Mouse (Mus musculus) myocyte (in vitro differentiated cells): ENCODE results near the gene Aplp2.

Source experiments
- CEBPB ChIP-seq: IDR thresholded peaks from 2 replicates; pipeline ENCODE4 v1.6.1; 2011; ENCODE audit warnings: mild to moderate bottlenecking, moderate library complexity; ENCODE audit not compliant: poor library complexity, insufficient read depth, severe bottlenecking
- E2F4 ChIP-seq: IDR thresholded peaks from one replicate; pipeline ENCODE4 v1.6.1; 2011; ENCODE audit warnings: mild to moderate bottlenecking, control low read depth, moderate library complexity; ENCODE audit not compliant: insufficient read depth
- MYOG ChIP-seq, 3 experiments: IDR thresholded peaks; one replicate each; pipeline ENCODE4 v1.6.1; 2011; ENCODE audit warnings: control low read depth in 2 of 3, low read depth in 2 of 3, mild to moderate bottlenecking in 2 of 3; ENCODE audit not compliant: insufficient read length in 2 of 3, control insufficient read depth in 1 of 3, insufficient read depth in 1 of 3
- POLR2A ChIP-seq: IDR thresholded peaks from one replicate; pipeline ENCODE4 v1.6.1; 2011; ENCODE audit warnings: low read depth, mild to moderate bottlenecking, control low read depth, moderate library complexity; ENCODE audit not compliant: insufficient read length
- SRF ChIP-seq: IDR thresholded peaks from one replicate; pipeline ENCODE4 v1.6.1; 2011; ENCODE audit warnings: low read depth; ENCODE audit not compliant: control insufficient read depth, insufficient read length
- TCF12 ChIP-seq: IDR thresholded peaks from one replicate; pipeline ENCODE4 v1.6.1; 2011; ENCODE audit warnings: mild to moderate bottlenecking, control low read depth; ENCODE audit not compliant: poor library complexity, insufficient read depth, severe bottlenecking
- TCF3 ChIP-seq: IDR thresholded peaks from one replicate; pipeline ENCODE4 v1.6.1; 2011; ENCODE audit warnings: low read depth, control low read depth; ENCODE audit not compliant: insufficient read length
- USF1 ChIP-seq: IDR thresholded peaks from one replicate; pipeline ENCODE4 v1.6.1; 2011; ENCODE audit warnings: low read depth, mild to moderate bottlenecking, control low read depth, moderate library complexity

- TF ChIP-seq SRF (no peak), POLR2A (no peak), TCF12 (no peak), USF1 (no peak), MYOG (IDR thresholded peaks at IDR 0.05; ENCODE audit: control insufficient read depth in 1 of 3, insufficient read depth in 1 of 3, insufficient read length in 2 of 3, low read depth in 2 of 3) (no peak), TCF3 (no peak), CEBPB (no peak), E2F4 (no peak)
Observed at GRCm38 (mm10) chr9:31253311-31253734, 41.7 kb upstream of the Aplp2 start.
